Mouse (Mus musculus) forebrain, embryonic 12.5 days (tissue): ENCODE results near the gene Sh3bp4. TPM values are rescaled to one million over a fixed set of nuclear protein-coding genes. Genes with fewer than 3 reads are reported as not detected.
A peak's percentile ranks its signal among the peaks of the same experiment; 100 is the strongest.

Source experiments
- ATAC-seq: fragments of 200-750 bp; cut with Nextera tagmentation; 2 replicates; pipeline ENCODE4 v1.8.0; 2017; ENCODE audit warnings: moderate TSS enrichment; ENCODE audit not compliant: low FRiP score
- H3K27ac ChIP-seq: fragments of 300-500 bp; sonication (generic); 2 replicates; pipeline ENCODE4 v1.5.1; 2016; ENCODE audit warnings: mild to moderate bottlenecking
- H3K27me3 ChIP-seq: fragments of 300-500 bp; sonication (generic); 2 replicates; pipeline ENCODE4 v1.6.1; 2016; ENCODE audit warnings: mild to moderate bottlenecking
- H3K36me3 ChIP-seq: fragments of 300-500 bp; sonication (generic); replicated peaks from 2 replicates; pipeline ENCODE4 v1.6.1; 2016; ENCODE audit warnings: mild to moderate bottlenecking
- H3K4me1 ChIP-seq: fragments of 300-500 bp; sonication (generic); 2 replicates; pipeline ENCODE4 v1.6.1; 2016
- H3K4me2 ChIP-seq: fragments of 300-500 bp; sonication (generic); 2 replicates; pipeline ENCODE4 v1.6.1; 2016; ENCODE audit warnings: mild to moderate bottlenecking, moderate library complexity
- H3K4me3 ChIP-seq: fragments of 300-500 bp; sonication (generic); replicated peaks from 2 replicates; pipeline ENCODE4 v1.5.1; 2016; ENCODE audit warnings: mild to moderate bottlenecking
- H3K9ac ChIP-seq: fragments of 300-500 bp; sonication (generic); 2 replicates; pipeline ENCODE4 v1.6.1; 2016; ENCODE audit warnings: mild to moderate bottlenecking
- H3K9me3 ChIP-seq: fragments of 300-500 bp; sonication (generic); 2 replicates; pipeline ENCODE4 v1.6.1; 2016
- WGBS: fragments of 180-500 bp; shearing (Covaris S2); methylation state at CpG from one replicate; pipeline ENCODE4 v1.1.7; 2016; 5-methylcytosine and 5-hydroxymethylcytosine counted together
- polyA plus RNA-seq: library from polyadenylated mRNA; unstranded; fragments of >200 nt; fragmentation: Nextera tagmentation; extraction: Ambion mirVana; gene quantifications from 2 replicates; pipeline ENCODE4 v1.2.1, GENCODE M21; 2016

Sh3bp4 gene
- polyA plus RNA-seq, 1 experiment from 2014 or later, result 27.1 TPM

DNA sequence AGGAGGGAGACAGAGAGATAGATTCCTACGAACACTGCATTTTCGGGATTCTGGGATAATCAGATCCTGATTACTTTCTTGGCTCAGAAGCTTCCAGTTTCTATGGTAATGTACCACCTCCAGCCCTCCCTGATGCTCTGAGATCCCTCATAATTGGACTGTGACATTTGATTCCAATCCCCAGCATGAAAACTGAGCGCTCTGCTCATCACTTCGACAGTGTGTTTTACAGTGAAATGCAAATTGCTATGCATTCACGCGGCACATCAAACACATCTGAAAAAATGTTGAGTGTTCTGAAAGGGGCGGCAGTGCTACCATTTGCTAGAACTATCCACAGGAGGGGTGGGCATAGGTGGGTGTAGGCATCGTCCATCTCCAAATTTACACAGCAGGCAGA lies 24.8 kb upstream of the Sh3bp4 start:
- H3K27me3 ChIP-seq, result no peaks in the 10 kb centered on the region
- no peak overlapping the region for H3K4me3 ChIP-seq
- no peak overlapping the region for H3K4me2 ChIP-seq
- no peak overlapping the region for H3K9ac ChIP-seq
- WGBS, result 77% methylated on average over 8 of the region's 8 CpGs
- H3K9me3 ChIP-seq, result no peaks in the 10 kb centered on the region
- H3K27ac ChIP-seq, result no peak overlapping the region
- H3K36me3 ChIP-seq, result no peaks in the 10 kb centered on the region
- peaks cover 7% of the 10 kb centered on the region; the same call in 1 of the 2 replicates for H3K4me1 ChIP-seq
- no peak for ATAC-seq

DNA sequence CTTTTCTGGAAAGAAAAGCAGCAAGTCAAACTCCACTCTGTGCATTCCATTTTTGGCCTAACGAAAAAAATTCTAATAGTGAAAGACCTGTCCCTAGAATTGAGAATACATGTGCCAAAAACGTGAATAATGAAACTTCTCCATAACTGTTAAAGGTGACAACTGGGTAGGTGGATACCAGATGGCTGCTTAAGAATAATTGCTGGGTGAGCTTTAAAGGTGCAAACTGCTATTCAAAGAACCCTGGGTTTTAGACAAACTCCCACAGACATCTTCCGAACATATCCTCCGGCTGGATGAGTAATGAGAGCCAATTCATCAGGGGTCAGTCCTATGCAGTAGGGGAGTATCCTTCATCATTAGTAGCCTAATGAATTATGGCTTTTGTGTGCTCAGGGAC lies 20.7 kb upstream of the Sh3bp4 start:
- ATAC-seq, result no peak

DNA sequence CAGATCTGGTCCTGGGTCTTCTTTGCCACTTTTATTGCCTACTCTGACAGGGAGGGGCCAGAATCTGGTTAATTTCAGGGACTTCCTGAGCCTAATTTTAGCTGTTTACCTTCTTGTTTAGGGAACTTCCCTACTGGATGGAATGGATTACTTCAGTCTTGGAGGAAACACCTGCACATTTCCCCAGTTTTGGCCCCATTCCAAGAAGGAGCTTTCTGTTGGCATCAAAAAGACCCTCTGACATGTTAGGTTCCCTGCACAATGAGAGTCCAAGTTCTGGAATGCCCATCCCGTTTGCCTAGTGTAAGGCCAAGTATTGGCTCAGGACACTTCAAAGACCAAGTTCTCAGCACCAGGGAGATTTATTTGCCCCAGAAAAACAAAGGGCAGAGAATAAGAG lies 14.0 kb upstream of the Sh3bp4 start:
- no peak overlapping the region for H3K4me2 ChIP-seq
- H3K4me3 ChIP-seq, result no peak overlapping the region
- no peaks in the 10 kb centered on the region for H3K27me3 ChIP-seq
- H3K27ac ChIP-seq, result no peak overlapping the region
- no peaks in the 10 kb centered on the region for H3K4me1 ChIP-seq
- no peaks in the 10 kb centered on the region for H3K36me3 ChIP-seq
- ATAC-seq, result no peak
- no peak overlapping the region for H3K9ac ChIP-seq
- WGBS, result 58% methylated on average over 1 of the region's 1 CpGs
- H3K9me3 ChIP-seq, result no peaks in the 10 kb centered on the region

More for the DNA sequence above, 20.7 kb upstream of the Sh3bp4 start:
- WGBS, result 90% methylated on average over 4 of the region's 4 CpGs
- no peaks in the 10 kb centered on the region for H3K9me3 ChIP-seq
- H3K4me3 ChIP-seq, result no peak overlapping the region
- no peak overlapping the region for H3K9ac ChIP-seq
- H3K36me3 ChIP-seq, result no peaks in the 10 kb centered on the region
- H3K4me2 ChIP-seq, result no peak overlapping the region
- no peaks in the 10 kb centered on the region for H3K27me3 ChIP-seq
- H3K27ac ChIP-seq, result no peak overlapping the region
- H3K4me1 ChIP-seq, result peaks cover 7% of the 10 kb centered on the region; the same call in 1 of the 2 replicates

DNA sequence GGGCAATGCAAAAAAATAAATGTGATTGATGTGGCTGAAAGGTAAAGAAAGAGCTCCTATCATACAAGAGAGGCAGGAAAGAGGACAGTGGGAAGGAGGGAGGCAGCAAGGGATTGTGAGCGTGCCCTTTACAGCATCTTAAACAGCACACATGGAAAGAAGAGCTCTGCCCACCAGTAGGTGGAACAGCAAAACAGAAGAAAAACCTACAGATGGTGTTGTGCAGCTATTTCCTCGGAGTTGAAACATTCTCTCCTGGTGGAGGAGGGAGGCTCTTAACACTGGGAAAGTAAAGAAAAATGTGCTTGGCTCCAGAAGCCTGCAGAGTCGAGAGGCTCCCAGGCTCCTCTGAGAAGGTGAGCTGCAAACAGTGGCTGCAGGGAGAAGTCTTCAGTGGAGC lies 12.8 kb upstream of the Sh3bp4 start:
- no peak overlapping the region for H3K4me2 ChIP-seq
- H3K9ac ChIP-seq, result no peak overlapping the region
- no peak overlapping the region for H3K27ac ChIP-seq
- no peaks in the 10 kb centered on the region for H3K36me3 ChIP-seq
- no peaks in the 10 kb centered on the region for H3K27me3 ChIP-seq
- 72% methylated on average over 3 of the region's 3 CpGs for WGBS
- H3K9me3 ChIP-seq, result no peaks in the 10 kb centered on the region
- no peak overlapping the region for H3K4me3 ChIP-seq
- ATAC-seq, result no peak
- H3K4me1 ChIP-seq, result no peaks in the 10 kb centered on the region

DNA sequence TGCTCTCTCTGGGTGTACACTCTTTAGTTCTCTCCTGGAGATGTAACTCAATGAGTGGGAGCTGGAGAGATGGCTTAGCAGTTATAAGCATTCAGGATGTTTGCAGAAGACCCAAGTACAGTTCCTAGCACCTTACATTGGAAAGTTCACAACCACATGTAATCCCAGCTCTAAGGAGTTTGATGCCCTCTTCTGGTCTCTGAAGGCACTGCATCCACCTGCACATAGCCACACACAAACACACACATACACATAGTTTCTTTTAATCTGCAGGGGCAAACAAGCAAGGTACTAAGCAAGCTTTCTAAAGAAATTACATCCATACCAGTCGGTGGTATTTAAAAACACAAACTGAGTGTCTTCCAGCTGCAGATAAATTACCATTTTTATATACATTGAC lies 12.2 kb upstream of the Sh3bp4 start:
- ATAC-seq, result no peak
- H3K4me1 ChIP-seq, result no peaks in the 10 kb centered on the region
- H3K4me3 ChIP-seq, result no peak overlapping the region
- H3K27ac ChIP-seq, result no peak overlapping the region
- no peak overlapping the region for H3K4me2 ChIP-seq
- H3K36me3 ChIP-seq, result no peaks in the 10 kb centered on the region
- no peaks in the 10 kb centered on the region for H3K9me3 ChIP-seq
- no peaks in the 10 kb centered on the region for H3K27me3 ChIP-seq
- H3K9ac ChIP-seq, result no peak overlapping the region
- whole genome bisulfite sequencing, result 95% methylated on average over 1 of the region's 1 CpGs

DNA sequence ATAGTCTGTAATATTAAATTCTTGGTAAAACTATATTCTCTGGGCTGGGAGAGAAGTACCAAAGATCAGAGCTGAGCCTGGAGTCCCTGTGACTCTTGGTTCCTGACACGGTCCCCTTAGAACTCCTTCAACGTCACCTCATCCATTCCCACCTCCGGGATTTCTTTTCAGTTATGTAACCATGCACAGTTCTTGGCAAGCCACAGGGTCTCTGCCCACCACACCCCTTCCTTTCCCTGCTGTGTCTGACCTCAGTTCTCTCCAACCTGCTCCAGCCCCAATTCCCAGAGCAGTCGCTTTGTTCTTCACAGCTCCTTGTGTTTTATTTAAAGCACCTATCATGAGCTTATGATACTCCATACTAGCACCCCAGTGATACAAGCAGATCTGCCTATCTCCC lies 7.2 kb upstream of the Sh3bp4 start:
- Histone ChIP-seq H3K27ac (no peak overlapping the region), H3K4me1 (no peaks in the 10 kb centered on the region), H3K4me3 (no peak overlapping the region), H3K27me3 (no peaks in the 10 kb centered on the region), H3K4me2 (no peak overlapping the region), H3K9ac (no peak overlapping the region), H3K9me3 (no peaks in the 10 kb centered on the region), H3K36me3 (no peaks in the 10 kb centered on the region)
- no peak for ATAC-seq
- WGBS, result 87% methylated on average over 4 of the region's 4 CpGs

DNA sequence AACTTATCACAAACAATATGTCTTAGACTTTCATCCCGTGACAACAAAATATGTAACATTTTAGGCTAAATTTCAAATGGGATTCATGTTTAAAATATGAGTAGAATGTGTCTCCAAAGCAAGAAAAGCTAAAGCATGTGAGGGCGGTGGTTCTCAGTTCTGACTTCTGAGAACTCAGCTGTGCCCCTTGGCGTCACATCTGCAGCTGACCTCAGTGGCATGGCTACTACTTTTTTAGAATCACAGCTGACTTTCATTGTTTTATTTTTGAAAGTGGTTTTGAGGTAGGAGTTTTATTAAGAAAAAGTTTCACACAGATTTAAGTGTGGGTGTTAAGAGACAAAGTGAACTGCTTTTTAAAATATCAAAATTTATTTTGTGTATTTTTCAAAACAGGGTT lies 6.4 kb upstream of the Sh3bp4 start:
- no peak for ATAC-seq
- Histone ChIP-seq H3K27me3 (no peaks in the 10 kb centered on the region), H3K27ac (no peak overlapping the region), H3K9ac (no peak overlapping the region), H3K36me3 (no peaks in the 10 kb centered on the region), H3K4me2 (no peak overlapping the region), H3K4me3 (no peak overlapping the region), H3K4me1 (peaks cover under 1% of the 10 kb centered on the region; the same call in 1 of the 2 replicates), H3K9me3 (no peaks in the 10 kb centered on the region)
- WGBS, result 95% methylated on average over 3 of the region's 3 CpGs

DNA sequence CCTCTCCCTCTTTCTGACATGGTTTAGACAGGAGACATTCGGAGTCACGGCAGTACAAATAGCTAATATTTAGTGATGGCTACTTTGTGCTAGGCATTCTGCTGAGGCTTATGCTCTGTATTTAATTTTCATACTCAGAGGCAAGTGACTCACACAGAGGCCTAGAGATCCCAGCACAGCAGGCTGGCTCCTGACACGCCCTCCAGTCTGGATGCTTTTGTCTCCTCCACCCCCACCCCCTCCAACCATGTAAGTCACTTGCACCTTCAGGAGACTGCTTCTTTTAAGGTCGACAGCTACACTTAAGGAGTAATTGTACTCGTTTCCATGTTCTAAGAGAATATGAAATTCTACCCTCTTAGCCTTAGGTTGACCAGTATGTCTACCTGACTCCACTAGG lies 1.4 kb upstream of the Sh3bp4 start:
- Histone ChIP-seq H3K27ac (no peak overlapping the region), H3K9ac (no peak overlapping the region), H3K36me3 (no peaks in the 10 kb centered on the region), H3K4me1 (peaks cover 38% of the 10 kb centered on the region), H3K27me3 (no peaks in the 10 kb centered on the region), H3K4me2 (no peak overlapping the region), H3K9me3 (no peaks in the 10 kb centered on the region), H3K4me3 (no peak overlapping the region)
- ATAC-seq, result no peak
- WGBS, result 63% methylated on average over 5 of the region's 5 CpGs

DNA sequence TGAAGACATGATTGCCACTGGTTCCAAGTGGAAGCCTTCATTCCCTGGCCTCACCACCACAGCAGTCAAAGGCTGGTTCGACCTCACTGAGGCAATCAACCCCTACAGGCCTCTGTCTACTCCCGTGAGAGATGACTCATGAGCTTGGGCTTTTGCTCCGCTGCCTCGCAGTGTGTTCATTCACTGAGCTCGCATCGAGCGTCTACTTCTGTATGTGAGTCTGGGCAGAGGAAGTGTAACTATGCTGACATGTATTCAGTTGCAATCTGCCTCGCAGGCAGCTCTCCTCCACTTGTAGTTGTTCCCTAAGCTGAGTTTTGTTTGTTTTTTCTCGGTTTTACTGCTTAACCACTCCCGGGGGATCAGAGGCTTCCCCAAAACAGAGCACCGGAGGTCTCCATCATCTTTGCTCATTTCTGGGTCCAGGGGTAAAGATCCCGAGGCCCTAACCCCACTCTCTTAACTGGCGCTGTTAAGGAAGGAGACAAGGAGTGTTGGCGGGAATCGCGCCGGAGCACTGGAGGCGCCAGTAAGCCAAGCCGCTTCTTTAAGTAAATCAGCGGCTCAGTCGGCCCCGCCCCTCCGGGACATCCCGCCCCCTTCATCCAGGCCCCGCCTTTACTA lies 624 bp upstream of the Sh3bp4 start:
- H3K27ac ChIP-seq, result peak overlapping the region; percentile 75
- H3K9me3 ChIP-seq, result no peaks in the 10 kb centered on the region
- peak overlapping the region; percentile 72 for H3K4me2 ChIP-seq
- peaks cover 41% of the 10 kb centered on the region for H3K4me1 ChIP-seq
- WGBS, result 1% methylated on average over 21 of the region's 25 CpGs
- peak overlapping the region; percentile 85 for H3K4me3 ChIP-seq
- peak overlapping the region; percentile 51 for H3K9ac ChIP-seq
- peak; percentile 18 for ATAC-seq
- no peaks in the 10 kb centered on the region for H3K36me3 ChIP-seq
- no peaks in the 10 kb centered on the region for H3K27me3 ChIP-seq

DNA sequence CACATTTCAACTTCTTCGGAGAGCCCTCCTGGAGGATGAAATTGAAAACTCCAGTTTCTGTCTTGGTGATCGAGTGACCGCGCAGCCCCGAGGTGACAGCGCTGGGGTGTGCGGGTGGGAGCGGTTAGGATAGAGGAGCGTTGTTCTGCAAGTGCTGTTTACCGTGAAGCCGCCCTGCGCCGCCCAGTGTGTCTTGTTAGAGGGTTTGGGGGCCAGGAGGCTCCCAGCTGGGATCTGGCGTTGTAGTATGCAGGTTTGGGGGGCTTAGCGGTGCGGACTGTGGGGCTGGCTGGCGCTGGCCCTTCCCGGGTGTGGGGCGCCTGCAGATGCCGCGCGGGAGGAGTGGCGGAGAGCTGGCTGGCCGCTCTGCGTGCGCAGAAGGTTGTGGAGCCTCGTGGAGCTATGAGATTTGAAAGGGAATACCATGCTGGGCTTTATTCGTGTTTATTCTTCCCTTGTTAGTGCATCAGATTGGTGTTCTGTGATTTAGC lies 701 bp downstream of the Sh3bp4 start:
- no peaks in the 10 kb centered on the region for H3K9me3 ChIP-seq
- peak overlapping the region; percentile 91 for H3K9ac ChIP-seq
- H3K4me2 ChIP-seq, result peak overlapping the region; percentile 72
- H3K4me3 ChIP-seq, result peak overlapping the region; percentile 85
- H3K36me3 ChIP-seq, result no peaks in the 10 kb centered on the region
- peak; percentile 25 for ATAC-seq
- peaks cover 46% of the 10 kb centered on the region for H3K4me1 ChIP-seq
- no peaks in the 10 kb centered on the region for H3K27me3 ChIP-seq
- under 1% methylated on average over 28 of the region's 28 CpGs for WGBS
- H3K27ac ChIP-seq, result peak overlapping the region; percentile 82

DNA sequence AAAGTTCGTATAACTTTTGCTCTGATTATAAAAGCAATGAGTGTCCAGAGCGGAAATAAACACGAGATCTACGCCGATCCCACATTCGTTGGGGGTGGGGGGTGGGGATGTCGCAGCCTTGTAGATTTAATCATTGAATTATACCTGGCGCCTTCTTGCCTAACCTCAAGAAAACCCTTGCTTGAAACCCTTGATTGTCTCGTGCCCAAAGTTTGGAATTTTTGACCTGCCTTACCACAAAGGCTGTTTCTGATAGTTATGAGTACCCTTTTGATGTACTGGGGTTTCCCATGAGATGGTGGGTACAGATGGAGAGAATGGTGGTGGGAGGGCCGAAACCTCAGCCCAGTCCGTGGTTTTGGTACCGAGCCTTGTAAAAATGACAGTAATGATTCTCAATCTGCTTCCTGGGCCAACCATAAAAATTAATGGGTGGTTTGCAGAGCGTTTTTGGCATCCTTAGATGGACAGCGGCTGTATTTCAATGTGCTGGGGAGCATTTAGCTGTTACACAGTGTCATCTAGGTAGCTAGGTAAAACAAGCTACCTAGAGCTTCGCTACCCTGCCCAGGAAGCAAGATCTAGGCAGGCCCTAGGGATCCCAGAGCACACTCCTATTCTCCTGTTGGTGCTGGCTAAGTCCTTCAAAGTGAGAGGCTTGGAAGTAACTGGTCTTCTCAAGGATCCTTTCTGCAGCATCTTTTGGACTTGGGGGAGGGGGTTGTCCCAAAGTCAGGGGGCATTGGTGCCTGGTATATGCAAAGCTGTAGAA lies 1.3 kb downstream of the Sh3bp4 start:
- 3% methylated on average over 15 of the region's 15 CpGs for WGBS
- H3K4me3 ChIP-seq, result peak overlapping the region; percentile 85
- peak overlapping the region; percentile 91 for H3K9ac ChIP-seq
- H3K36me3 ChIP-seq, result no peaks in the 10 kb centered on the region
- no peaks in the 10 kb centered on the region for H3K27me3 ChIP-seq
- no peak for ATAC-seq
- peak overlapping the region; percentile 84 for H3K27ac ChIP-seq
- H3K9me3 ChIP-seq, result no peaks in the 10 kb centered on the region
- H3K4me1 ChIP-seq, result peaks cover 46% of the 10 kb centered on the region
- H3K4me2 ChIP-seq, result peak overlapping the region; percentile 72

DNA sequence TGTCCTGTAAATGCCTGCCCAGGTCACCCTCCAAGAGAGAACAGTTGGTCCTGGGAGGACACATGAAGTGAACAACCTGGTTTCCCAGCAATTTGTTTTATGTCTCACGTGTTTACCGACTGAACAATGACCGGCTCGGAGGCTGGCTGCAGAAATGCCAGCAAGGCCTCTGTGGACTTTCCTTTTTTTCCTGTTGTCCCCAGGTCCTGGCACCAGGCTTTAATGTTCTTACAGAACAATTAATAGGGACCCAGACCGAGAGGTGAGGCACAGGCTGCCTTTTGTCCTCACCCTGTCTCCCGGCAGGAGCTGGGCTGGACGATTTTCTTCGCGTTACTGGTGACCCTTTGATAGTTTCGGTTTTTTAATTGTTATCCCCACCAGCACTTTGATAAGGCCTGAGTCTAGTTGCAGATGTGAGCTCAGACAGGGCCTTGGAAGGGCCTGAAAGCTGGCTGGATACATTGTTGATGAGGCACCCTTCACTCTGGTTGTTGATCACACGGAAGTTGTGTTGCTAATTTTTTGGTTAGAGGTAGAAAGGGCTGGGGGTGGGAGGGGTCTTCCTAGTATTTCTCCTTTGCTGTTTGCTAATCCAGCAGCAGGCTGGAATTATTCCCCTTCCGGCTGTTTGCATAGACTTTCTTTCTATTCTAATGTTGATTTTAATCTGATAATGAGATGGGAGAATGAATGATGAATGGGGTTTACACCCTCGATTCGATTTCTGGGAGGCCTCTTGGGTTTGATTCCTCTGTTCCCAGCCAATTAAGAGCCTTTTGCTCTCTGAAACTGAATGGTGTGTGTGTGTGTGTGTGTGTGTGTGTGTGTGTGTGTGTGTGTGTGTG lies 2.2 kb downstream of the Sh3bp4 start:
- peak overlapping the region; percentile 72 for H3K4me2 ChIP-seq
- WGBS, result 2% methylated on average over 14 of the region's 14 CpGs
- no peaks in the 10 kb centered on the region; the same call in 1 of the 2 replicates for H3K27me3 ChIP-seq
- no peak for ATAC-seq
- peaks cover 49% of the 10 kb centered on the region for H3K4me1 ChIP-seq
- H3K4me3 ChIP-seq, result peak overlapping the region; percentile 85
- no peaks in the 10 kb centered on the region for H3K9me3 ChIP-seq
- no peaks in the 10 kb centered on the region for H3K36me3 ChIP-seq
- peak overlapping the region; percentile 84 for H3K27ac ChIP-seq
- H3K9ac ChIP-seq, result peak overlapping the region; percentile 91
